Mouse (Mus musculus) layer of hippocampus, postnatal 14 days (tissue): Measurements from ENCODE around the gene Ctnnbip1. TPM values are rescaled to one million over a fixed set of nuclear protein-coding genes. Genes with fewer than 3 reads are reported as not detected.

Experiments used
- DNase-seq, 2 experiments: peaks; one replicate each; pipeline ENCODE4 v3.0.0; 2021 to 2022; ENCODE audit warnings: low spot score in 2 of 2, mixed read lengths in 1 of 2
- total RNA-seq, 2 experiments: library from RNA; stranded (reverse); gene quantifications; 2 replicates each; pipeline ENCODE4 v1.2.3; 2021

The Ctnnbip1 gene
- total RNA-seq, 2 experiments from 2014 or later, result 57.9 to 58.9 TPM

- DNase-seq, result no peak
Measured at GRCm38 (mm10) chr4:149518351-149519220, 550 bp downstream of the Ctnnbip1 start.

GRCm38 (mm10) chr4:149521258-149521657 is 3.2 kb downstream of the Ctnnbip1 start:
- DNase-seq, result no peak

GRCm38 (mm10) chr4:149523961-149524360 is 5.9 kb downstream of the Ctnnbip1 start:
- no peak for DNase-seq

- DNase-seq, result no peak
Measured at GRCm38 (mm10) chr4:149525170-149525569, 7.1 kb downstream of the Ctnnbip1 start.

GRCm38 (mm10) chr4:149525811-149526210 is 7.8 kb downstream of the Ctnnbip1 start:
- no peak for DNase-seq

GRCm38 (mm10) chr4:149526330-149526729 is 8.3 kb downstream of the Ctnnbip1 start:
- no peak for DNase-seq

GRCm38 (mm10) chr4:149527621-149528354 is 9.8 kb downstream of the Ctnnbip1 start:
- DNase-seq, result no peak

GRCm38 (mm10) chr4:149529691-149530090 is 11.7 kb downstream of the Ctnnbip1 start:
- DNase-seq, result no peak

- DNase-seq, result no peak
Measured at GRCm38 (mm10) chr4:149539441-149539840, 21.4 kb downstream of the Ctnnbip1 start.

GRCm38 (mm10) chr4:149541935-149542334 is 23.9 kb downstream of the Ctnnbip1 start:
- no peak for DNase-seq

GRCm38 (mm10) chr4:149542431-149542830 is 24.4 kb downstream of the Ctnnbip1 start:
- no peak for DNase-seq

GRCm38 (mm10) chr4:149542927-149543553 is 25.0 kb downstream of the Ctnnbip1 start:
- peak; percentile 84 for DNase-seq

- DNase-seq, result no peak
Measured at GRCm38 (mm10) chr4:149544892-149545291, 26.9 kb downstream of the Ctnnbip1 start.

GRCm38 (mm10) chr4:149546797-149547444 is 28.9 kb downstream of the Ctnnbip1 start:
- no peak for DNase-seq

- DNase-seq, result no peak
Measured at GRCm38 (mm10) chr4:149547523-149547922, 29.5 kb downstream of the Ctnnbip1 start.

GRCm38 (mm10) chr4:149549221-149549925 is 31.3 kb downstream of the Ctnnbip1 start:
- DNase-seq, result peak; percentile 85 to 92

GRCm38 (mm10) chr4:149550866-149551265 is 32.8 kb downstream of the Ctnnbip1 start:
- no peak for DNase-seq

GRCm38 (mm10) chr4:149551696-149552095 is 33.7 kb downstream of the Ctnnbip1 start:
- DNase-seq, result no peak

- no peak for DNase-seq
Measured at GRCm38 (mm10) chr4:149553834-149554233, 35.8 kb downstream of the Ctnnbip1 start.

GRCm38 (mm10) chr4:149556111-149556510 is 38.1 kb downstream of the Ctnnbip1 start:
- peak in 1 of 2 experiments; percentile 46 for DNase-seq

- no peak for DNase-seq
Measured at GRCm38 (mm10) chr4:149557905-149558304, 39.9 kb downstream of the Ctnnbip1 start.
